Mouse (Mus musculus) T-helper 1 cell (primary cell): ENCODE results near the gene Hvcn1.

ENCODE experiments used
- in situ Hi-C: fragments of 300-600 bp; cut with MboI, MseI; formaldehyde crosslinking; loops from one replicate; pipeline ENCODE4 v1.15.1; 2025; ENCODE audit warnings: high pct_unique_total_duplicates

The Hvcn1 gene

GRCm38 (mm10) chr5:122267136-122267535, 60.5 kb downstream of the Hvcn1 start:
- in situ Hi-C loops: loop anchor here (5.0 kb wide), 2 partner anchors 50 to 85 kb away; partner anchors contain the start of genes Rad9b and Vps29

GRCm38 (mm10) chr5:122267899-122268298, 61.3 kb downstream of the Hvcn1 start:
- in situ Hi-C loops: loop anchor here (5.0 kb wide), 2 partner anchors 49 to 84 kb away; partner anchors contain the start of genes Rad9b and Vps29

GRCm38 (mm10) chr5:122268858-122269604, 62.4 kb downstream of the Hvcn1 start:
- in situ Hi-C loops: loop anchor here (5.0 kb wide), 2 partner anchors 48 to 83 kb away; partner anchors contain the start of genes Rad9b and Vps29

GRCm38 (mm10) chr5:122272821-122273220, 66.2 kb downstream of the Hvcn1 start:
- in situ Hi-C loops: no loop called here

DNA sequence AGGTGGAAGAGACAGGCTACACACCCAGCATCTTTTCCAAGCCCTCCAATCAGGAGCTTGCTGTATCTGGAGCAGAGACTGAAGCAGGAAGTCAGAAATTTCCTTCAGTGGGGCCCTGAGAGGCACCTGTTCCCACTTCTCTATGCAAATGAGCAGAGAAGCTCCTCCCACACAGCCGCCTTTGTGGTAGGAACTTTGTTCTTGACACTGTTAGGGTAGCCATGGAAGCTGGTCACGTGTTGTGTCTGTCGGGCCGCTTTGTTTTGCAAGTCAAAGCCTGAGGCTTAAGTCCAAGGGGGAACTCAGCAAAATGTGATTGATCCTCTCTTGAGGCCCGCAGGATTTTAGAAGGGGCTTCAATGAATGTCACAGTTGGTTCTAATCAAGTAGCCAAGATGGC, 68.2 kb downstream of the Hvcn1 start:
- in situ Hi-C loops: no loop called here

DNA sequence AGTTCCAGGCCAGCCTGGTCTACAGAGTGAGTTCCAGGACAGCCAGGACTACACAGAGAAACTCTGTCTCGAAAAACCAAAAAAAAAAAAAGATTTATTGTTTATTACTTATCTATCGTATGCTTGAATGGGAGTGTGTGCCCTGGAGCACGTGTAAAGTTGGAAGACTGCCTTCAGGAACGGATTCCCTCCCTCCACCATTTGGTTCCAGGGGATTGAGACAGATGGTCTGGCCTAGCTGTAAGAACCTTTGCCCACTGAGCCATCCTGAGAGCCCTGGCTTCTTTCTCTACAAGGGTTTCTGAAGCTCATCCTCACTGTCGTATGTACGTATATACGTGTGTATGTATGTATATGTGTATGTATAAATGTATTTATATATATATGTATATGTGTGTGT, 72.3 kb downstream of the Hvcn1 start:
- in situ Hi-C loops: no loop called here

GRCm38 (mm10) chr5:122279799-122280421, 73.3 kb downstream of the Hvcn1 start:
- in situ Hi-C loops: no loop called here

- in situ Hi-C loops: no loop called here
Observed at GRCm38 (mm10) chr5:122280422-122280826, 73.8 kb downstream of the Hvcn1 start.

DNA sequence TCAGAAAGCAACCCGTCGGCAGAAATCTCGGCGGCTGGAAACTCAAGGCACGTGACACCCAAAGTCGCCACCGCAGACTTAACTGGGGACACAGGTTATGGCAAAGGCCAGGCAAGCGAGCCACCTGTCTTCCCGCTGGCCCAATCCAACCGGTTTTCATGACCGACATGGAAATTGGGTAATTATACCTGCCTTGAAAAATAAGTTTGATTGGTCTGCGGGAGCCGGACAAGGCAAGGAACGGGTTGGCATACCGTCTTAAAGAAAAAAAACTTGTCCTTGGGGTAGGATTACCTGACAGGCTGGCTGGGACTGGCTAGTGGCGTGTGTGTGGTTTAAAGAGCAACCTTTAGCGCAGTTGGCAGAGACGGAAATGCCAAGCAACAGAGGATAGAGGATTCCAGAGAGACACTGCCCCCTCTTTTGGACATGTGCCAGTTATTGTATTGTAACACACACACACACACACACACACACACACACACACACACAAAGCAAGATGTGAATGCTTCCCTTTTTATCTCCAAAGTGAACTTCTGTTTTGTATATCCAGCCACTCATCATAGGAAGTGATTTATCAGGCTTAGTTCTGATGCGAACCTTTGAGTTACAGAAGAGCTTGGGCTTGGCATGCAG, 74.3 kb downstream of the Hvcn1 start:
- in situ Hi-C loops: no loop called here

DNA sequence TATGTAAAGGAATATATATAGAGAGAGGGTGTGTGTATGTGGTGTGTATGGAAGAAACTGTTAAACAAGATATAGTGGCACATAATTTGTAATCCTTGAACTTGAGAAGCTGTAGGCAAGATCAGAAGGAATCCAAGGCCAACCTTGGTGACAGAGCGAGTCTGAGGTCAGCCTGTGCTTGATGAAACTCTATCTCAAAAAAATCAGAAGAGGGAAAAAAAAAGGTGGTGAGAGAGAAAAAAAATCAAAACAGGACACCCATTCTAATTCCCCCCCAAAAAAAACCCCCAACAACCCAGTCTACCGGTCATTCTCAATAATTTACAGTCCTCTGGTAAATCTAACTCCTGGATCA, 77.2 kb downstream of the Hvcn1 start:
- in situ Hi-C loops: no loop called here

DNA sequence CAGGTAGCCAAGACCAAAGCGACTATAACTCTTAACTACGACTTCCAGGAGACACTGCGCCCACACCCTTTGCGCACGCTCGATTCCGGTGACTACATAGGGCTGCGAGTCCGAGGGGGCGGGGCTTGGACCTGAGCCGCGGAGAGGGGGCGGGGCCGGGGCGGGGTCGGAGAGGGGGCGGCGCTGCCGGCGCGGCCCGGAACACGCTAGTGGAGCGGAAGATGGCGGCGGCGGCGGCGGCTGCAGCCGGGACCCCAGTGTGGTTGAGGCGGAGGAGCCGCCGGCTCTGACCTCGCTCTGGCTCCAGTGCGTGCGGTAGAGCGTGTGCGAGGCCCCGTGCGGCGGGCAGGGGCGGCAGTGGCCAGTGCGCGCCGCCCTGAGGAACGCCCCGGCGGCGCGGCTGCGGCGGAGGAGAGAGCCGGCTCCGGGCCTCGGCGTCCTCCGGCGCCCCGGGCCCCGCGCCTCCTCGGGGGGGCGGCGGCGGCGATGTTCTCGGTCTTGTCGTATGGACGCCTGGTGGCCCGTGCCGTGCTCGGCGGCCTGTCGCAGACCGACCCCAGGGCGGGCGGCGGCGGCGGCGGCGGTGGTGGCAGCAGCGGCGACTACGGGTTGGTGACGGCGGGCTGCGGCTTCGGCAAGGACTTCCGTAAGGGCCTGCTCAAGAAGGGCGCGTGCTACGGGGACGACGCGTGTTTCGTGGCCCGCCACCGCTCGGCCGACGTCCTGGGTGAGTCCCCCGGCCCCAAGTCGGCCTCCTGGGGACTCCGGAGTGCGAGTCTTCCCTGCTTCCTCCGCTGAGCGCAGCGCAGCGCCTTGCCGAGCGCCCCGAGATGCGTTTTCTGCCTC, 77.8 kb downstream of the Hvcn1 start, which contains the start of gene Pptc7:
TSS of gene Pptc7 (plus strand) at position 183 of the 846 bp plus-strand sequence.
- in situ Hi-C loops: no loop called here

- in situ Hi-C loops: no loop called here
Observed at GRCm38 (mm10) chr5:122285029-122285766, 78.6 kb downstream of the Hvcn1 start.

- in situ Hi-C loops: no loop called here
Observed at GRCm38 (mm10) chr5:122285767-122286150, 79.2 kb downstream of the Hvcn1 start.

DNA sequence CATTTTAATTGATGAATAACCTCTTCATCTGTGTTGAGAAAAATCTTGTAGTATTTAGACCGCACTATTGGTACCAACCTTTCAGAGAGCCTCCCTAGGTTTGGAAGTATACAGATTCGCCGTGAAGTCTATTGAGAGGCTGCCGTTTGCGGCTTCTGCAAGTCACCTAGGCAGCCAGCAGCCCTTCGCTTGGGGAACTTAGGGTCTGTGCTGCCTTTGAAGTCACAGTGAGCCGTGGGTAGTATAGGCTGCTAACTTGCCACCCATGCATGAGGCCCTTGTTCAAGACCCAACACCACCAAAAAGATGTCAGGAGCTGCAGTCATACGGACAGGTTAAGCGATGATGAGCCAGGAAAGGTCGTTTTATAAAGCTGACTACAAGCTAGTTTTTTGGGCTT, 79.6 kb downstream of the Hvcn1 start:
- in situ Hi-C loops: no loop called here

- in situ Hi-C loops: no loop called here
Observed at GRCm38 (mm10) chr5:122287026-122287425, 80.4 kb downstream of the Hvcn1 start.

- in situ Hi-C loops: no loop called here
Observed at GRCm38 (mm10) chr5:122288147-122288811, 81.7 kb downstream of the Hvcn1 start.

DNA sequence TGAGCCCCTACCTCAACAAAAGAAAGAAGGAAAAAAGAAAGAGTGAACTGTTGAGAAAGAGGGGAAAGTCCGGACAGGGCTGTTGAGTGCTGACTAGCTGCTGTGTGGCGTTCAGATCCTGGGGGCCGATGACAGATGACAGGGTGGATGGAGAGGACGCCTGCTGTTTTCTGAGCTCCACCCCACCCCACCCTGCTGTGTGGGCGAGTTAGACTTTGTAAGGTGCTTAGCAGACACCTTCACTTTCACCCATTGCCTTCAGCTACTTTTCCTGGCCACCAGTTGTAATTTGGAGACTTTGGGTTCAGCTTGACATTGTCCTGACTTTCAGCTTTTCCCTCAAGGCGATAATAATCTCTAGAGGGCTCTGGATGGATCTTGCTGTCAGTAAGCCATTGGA, 84.5 kb downstream of the Hvcn1 start:
- in situ Hi-C loops: no loop called here
